Mouse (Mus musculus) CD4-positive helper T cell, adult 2 months (primary cell): ENCODE data around the gene Shisal1.

Experiments
- DNase-seq: peaks from one replicate; pipeline ENCODE4 v3.0.0-alpha.2; 2012; ENCODE audit warnings: low read depth, missing footprints, low spot score

Gene Shisal1

DNA sequence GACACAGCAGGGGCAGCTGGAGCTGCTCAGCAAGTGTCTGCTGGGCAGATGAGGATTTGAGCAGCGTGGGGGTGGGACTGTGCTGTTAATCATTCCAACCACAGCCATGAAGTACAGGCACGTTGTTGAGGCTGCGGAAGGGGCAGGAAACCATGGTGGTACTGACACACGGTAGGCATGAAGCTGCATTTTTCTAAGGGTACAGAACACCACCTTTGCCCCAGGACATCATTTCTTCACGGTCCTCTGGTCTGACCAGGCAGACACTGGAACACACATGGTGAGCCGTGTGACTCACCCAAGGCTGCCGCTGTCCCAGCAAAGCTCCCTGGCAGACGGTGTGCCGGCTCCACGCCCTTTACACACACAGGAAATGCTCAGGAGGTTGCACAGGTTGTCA is 66.7 kb downstream of the Shisal1 start:
- DNase-seq = no peak

DNA sequence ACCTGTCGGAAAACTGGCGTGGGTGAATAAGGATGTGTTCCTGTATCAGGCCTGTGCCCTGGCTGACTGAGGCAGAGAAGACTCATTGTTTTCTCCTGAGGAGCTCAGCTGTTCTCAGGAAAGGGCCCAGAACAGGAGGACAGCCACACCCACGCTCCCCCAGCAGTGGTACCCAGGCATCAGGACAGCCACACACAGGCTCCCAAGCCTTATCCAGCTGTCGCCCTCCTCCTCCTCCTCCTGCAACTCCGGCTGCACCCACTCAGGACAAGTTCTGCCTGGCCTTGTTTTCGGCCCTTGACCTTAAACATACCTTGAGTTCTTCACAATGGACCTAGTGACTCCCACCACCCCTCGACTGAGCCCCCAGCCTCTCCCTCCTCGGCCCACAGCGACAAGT is 68.2 kb downstream of the Shisal1 start:
- no peak for DNase-seq

DNA sequence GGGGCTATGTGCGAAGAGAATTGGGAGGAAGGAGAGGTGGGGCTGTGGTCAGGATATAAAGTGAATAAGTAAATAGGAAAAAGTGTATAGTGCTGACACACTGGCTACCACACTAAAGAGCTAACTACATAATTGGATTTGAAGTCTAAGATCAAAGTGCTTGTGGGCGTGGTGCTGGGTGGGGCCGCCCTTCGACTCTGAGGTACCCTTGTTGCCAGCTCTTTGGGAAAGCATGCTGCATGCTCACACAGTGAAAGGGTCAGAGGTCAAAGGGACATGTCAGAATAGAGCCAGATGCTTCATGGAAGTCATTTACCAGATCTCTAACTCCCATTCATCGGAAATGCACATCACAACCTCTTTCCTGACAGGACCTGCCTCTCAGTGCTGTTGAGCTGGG is 74.1 kb downstream of the Shisal1 start:
- peak; percentile 29 for DNase-seq

DNA sequence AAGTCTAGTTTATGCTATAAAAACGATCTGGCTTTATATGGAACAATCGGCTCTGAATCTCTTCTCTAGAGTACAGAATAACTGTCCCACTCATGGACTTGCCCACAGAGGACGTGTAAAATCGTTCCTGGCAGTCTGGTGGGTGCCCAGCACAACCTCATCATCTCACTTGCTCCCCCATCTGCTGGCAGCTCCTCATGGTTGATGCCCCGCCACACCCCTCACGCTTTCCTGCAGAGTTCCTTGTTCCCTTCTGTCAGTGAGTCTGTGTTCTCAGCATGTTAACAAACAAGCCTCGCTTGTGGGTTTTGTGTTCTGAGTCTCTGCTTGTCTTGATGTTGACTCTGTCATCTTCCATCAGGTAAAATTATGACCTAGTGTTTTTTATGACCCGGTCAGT is 79.5 kb downstream of the Shisal1 start:
- no peak for DNase-seq

DNA sequence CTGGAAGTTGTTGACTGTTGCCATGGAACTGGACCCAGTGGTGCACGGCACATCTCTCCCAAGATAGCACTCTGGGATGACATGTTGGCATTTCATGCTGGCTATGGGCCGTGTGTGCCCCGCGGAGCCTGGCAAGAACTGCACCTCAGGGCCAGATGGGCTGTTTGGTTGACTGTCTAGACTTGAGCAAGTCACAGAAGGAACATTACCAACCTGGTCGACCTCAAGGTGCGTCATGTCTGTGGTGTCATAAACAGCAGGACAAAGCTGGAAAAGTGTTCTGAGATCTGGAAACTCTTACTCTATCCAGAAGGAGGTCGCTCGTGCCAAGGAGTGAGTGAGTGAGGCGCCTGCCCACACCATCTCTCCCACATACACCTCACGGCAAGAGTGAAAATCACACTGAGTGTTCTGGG is 80.3 kb downstream of the Shisal1 start:
- DNase-seq = no peak

DNA sequence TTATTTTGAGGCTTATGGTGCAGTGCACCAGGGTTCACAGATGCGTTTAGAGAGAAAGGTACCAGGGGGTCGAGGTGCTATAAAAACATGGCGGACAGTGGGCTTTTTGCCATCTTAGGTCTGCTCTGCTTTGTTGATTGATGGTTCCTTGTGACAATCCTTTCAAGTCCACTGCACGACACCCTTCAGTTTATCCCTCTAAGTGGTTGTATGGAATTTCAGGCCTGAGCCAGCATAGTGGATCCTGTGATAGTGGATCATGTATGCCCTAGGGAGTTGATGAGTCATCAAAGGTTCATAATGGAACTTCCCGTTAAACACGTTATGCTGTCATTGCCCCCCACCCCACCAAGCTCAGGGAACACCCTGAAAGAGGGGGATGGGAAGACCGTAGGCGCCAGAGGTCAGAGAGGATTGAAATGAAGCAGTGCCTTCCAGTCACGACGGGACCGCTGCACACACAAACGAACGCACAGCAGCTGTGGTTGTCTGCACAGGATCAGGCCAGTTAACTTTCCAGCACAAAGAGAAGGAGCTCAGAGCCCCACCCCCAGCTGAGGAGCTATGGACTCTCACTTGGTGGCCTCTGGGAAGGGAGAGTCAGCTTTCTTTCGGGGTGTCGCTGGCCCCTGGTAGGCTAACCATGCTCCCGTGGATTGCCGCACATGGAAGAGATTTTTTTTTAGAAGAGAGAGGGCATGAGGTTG is 81.1 kb downstream of the Shisal1 start:
- DNase-seq = no peak

DNA sequence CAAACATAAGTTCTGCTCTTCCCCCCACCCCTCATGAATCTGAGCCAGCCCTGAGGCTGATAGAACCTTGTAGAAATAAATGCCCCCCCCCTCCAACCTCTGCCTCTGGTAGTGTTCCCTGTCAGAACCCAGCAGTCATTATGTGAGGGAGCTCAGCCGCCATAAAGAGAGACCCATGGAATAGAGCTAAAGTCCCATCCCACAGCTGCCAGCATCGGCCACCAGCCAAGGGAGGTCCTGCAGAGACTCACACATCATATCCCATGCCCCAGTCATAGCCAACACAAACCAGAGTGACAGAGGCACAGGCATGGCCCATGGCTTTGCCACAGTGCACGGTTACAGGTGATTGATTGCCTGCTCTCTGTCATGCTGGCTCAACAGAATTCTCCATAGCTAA is 82.2 kb downstream of the Shisal1 start:
- DNase-seq = no peak

DNA sequence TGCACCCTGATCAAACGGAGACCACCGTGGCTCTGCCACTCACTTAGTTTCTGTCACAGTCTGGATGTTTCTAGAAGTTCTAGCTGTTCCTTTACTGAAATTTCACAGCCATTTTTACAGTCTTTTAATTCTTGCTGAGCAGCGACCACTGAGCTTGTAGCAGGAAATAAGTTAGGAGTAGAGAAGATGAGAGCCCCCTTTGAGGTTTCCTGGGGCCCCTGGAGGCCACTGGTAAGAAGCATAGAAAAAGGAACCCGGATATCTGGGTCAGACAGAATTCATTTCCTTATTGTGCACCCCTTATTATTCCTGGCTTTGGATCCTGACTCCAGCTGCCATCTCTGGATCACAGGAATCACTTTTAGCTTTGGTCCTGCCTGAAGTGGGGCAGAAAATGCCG is 91.8 kb downstream of the Shisal1 start:
- no peak for DNase-seq

DNA sequence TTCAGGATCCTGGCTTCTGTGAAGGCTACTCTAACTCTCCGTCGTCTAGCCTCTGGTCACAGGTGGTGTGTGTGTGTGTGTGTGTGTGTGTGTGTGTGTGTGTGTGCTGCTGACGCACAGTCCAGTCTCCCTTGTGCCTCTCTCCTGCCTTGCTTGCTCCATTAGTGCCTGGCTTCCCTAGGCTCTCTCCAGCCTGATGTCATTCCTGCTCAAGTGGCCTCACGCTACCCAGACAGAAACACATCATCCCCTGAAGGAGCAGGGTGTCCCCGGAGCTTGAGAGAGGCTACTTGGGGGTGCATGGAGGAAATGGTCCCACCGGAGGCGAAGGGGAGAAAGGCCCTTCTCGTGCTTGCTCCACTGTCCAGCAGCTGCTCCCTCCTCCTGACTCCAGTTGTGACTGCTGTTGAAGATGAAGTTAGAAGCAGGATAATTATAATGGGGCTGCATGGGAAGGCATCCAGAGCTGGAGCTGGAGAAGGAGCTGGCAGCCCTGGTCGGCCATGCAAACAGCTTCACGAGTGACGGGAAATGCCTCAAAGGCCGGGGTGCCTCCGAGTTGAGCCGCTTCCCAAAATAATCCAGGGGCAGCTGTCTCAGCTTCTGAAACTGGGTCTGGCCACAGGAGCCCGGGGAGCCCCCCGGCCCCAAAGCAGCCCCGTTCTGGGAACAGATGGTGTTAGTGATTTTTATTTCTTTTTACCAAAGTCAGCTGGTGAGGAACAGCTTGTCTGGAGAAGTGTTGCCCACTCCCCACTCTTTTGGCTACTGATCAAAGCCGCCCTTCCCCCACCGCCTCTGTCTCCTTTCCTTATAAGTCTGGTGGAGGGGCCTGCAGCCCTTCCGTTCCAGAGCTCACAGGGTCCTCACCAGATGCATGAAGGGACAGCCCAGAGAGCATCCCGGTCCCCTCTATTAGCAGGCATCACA is 94.7 kb downstream of the Shisal1 start:
- no peak for DNase-seq

DNA sequence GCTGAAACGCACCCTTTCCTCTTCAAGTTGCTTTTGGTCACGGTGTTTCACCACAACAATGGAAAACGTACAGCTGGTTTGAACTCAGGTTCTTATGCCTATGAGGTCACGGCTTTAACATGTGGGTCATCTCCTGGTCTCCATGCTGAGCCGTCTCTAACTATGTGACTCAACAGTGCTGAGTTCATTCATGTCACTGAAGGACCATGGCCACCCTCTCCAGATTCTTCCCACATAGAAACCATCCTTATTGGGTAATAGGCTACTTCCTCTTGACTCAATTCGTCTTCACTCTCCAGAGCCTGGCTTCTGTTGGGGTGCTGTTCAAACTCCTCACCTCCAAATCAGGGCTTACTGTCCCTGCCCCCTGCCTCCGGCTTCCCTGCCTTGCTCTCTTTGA is 95.6 kb downstream of the Shisal1 start:
- no peak for DNase-seq

DNA sequence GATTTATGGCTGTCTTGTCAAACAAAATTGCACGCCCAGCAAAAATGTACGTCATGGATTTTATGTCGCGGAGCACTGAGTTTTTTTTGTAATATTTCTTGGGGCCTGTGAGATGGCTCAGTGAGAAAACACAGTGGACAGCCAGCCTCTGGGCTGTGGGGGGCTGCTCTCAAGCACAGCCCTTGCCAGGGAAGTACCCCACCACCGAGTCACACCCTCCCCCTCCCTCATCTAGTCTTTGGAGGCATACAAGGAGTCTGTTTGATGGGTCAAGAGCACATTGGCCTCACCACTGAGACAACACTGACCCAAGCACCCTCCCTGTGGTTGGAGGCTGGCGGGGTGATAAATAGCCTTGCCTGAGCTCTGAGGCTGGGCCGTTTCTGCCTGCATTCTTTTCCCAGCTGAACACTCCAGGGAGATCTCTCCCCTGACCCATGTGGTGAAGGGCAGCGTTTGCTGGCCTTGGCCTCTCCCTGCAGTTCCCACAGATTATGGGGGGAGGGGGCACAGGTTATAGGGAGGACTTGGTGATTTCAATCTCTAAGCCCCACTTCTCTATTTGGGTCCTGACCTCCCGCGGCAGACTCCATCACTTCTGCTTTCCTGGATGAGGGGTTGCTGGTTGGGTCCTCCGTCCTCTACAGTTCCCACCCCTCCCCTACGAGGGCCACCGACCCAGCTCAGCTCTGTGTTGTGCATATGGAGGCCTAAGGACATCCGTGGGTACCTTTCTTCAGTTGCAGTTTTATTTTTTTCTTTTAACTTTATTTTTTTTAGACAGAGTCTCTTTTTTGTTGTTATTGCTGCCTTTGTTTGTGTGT is 96.8 kb downstream of the Shisal1 start:
- no peak for DNase-seq

DNA sequence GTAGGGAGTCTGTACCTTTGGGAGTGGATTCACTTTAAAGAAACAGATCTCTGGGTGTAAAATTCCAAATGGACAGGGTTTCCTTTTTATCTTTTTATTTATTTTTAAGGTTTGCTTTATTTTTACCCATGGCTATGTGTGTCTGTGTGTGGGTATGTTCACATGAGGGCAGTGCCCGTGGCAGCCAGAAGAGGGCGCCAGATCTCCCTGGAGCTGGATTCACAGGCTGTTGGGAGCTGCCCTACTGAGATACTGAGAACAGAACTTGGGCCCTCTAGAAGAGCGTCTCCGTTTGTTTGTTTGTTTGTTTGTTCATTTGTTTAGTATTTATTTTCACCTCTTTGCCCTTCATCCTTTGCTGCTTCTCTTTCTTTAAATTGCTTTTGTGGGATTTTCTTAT is 98.1 kb downstream of the Shisal1 start:
- no peak for DNase-seq

DNA sequence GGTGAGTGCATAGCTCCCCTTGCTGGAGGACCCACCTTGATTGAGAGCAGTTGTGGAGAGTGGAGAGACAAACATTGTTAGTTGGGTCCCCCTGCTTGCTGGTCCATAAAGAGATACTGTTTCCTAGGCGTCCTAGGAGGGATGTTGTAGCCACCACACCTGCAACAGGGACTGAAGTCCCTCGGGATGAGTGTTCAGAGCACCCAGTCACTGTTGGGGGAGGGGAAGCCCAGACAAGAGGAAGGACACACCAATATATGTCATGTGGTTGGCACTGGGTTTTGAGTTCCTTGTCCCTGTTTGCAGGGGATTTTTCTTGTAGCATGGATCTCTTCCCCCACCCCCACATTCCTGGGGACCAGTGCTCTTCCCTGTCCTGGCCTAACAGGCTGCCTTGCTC is 106.0 kb downstream of the Shisal1 start:
- DNase-seq = no peak

DNA sequence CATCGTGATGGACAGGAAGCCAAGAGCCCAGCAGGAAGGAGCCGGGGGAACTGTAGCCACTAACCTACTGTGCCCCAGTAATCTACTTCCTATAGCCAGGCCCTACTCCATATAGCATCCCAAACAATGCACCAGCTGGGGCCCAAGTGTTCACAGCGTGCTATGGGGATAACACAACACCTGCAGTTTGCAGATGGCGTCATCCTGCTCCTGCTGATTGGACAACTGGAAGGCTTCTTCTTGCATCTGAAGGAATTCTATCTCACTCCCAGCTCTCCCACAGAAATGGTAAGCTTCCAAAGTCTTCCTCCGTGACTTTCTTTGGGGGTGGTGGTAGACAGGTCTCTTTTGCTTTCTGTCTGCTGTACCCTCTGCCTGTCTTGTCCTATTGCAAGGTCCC is 109.3 kb downstream of the Shisal1 start:
- DNase-seq = no peak

DNA sequence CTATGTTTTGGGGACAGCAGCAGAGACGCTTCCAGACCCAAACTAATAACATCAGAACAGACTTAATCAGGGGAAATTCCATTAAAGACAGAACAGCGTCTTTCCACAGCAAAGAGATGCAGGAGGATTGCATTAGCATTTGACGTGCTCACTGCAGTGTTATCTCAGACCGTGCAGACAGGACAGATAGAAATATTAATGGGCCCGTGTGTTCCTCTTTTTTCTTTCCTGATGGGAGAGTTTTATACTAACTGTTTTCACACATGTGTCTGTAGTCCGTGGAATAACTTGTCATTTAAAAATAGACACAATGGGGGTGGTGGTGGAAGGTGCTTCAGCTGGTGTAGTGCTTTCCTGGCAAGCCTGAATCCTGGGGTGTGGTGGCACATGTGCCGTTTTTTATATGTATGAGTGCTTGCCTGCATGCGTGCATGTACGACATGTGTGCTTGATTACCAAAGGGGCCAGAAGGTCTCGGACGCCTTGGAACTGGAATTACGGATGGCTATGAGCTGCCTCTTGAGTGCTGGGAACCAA is 110.5 kb downstream of the Shisal1 start:
- DNase-seq = no peak

DNA sequence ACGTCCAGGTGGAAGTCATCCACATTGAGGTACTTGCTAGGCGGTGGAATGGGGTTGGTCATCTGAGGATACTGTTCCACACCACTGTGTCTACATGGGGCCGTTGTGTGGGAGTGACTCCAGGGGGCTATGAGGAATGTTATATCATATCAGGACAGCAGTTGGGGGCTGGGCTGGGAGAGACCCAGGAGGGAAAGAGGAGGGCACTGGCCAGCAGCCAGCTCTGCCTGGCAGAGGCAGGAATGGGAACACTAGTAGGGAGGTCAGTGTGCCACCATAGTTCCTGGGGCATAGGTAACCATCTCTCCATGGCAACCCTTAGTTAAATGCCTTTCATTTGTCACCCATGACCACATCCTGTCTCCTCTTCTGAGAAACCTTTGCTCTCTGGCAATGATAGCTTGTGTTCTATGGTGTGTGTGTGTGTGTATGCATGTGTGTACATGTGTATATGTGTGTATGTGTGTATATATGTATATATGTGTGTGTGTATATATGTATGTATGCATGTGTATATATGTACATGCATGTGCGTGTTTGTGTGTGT is 115.8 kb downstream of the Shisal1 start:
- peak; percentile 54 for DNase-seq

DNA sequence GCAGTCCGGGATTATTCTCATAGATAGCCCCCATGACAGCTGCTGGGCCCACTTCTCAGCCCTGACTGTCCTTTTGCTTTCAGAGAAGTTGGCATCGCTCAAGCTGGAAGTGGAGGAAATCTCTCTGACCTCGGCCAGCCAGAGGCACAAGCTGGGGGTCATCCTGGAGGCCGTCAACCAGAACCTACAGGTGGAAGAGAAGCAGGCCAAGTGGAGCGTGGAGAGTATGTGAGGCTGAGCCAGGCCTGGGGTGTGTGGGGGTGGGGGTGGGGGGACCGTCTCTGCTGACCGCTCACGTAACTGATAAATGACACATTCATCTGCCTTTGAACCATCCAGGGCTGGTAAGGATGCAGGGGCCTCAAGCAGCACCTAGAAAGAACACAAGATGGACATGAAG is 117.0 kb downstream of the Shisal1 start:
- no peak for DNase-seq
